Mouse (Mus musculus) layer of hippocampus, adult 9-10 months (tissue): ENCODE results near the gene Tstd2.

Source experiments
- DNase-seq: peaks from one replicate; pipeline ENCODE4 v3.0.0; 2022; ENCODE audit warnings: low spot score

Gene Tstd2

DNA sequence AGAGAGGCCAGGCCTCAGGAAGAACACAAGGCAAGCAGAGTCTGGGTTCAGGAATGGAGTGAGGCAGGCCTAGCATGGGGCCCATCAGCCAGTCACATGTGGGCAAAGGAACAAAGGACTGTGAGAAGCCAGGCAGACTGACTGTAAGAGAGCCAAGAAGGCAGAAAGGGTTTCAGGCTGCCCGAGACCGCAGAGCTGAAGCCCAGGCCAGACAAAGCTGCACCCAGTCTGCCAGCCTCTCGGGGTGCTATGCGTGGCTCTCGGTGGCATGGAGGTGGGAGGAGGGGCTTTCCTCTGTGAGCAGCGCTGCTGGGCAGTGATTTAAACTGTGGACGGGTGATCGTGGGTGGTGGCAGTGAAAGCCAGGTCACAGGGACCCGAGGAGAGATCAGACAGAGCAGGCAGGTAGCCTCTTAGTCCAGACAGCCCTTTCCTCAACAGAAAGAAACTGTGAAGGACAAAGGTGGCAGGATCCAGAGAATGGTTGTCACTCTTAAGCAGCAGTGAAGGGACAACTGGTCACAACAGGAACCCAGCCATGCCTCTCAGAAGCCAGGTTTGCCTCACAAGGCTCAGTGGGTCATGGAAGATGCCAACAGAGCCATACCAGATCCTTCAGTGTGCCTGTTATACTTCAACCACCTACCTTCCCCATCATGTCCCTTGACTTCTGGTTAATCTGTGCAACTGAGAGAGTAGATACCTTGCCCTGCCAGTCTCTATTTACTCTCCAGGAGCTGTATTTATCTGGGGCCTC lies 53.9 kb downstream of the Tstd2 start:
- no peak for DNase-seq

DNA sequence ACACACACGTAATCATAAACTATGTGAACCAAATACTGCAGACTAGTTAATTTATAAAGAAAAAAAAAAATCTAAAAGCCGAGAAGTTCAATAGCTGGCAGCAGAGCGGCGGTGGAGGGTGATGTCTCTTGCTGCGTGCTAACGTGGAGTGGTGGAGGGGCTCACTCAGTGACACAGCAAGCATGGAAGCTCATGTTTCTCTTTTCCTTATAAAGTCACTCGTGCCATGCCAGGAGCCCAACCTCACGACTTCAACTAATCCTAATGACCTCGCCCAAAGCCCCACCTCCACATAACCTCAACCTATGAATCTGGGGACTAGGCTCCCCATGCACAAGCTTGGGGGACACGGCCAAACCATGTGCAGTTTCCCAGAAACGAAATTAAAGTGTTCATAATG lies 55.9 kb downstream of the Tstd2 start:
- DNase-seq, result no peak

DNA sequence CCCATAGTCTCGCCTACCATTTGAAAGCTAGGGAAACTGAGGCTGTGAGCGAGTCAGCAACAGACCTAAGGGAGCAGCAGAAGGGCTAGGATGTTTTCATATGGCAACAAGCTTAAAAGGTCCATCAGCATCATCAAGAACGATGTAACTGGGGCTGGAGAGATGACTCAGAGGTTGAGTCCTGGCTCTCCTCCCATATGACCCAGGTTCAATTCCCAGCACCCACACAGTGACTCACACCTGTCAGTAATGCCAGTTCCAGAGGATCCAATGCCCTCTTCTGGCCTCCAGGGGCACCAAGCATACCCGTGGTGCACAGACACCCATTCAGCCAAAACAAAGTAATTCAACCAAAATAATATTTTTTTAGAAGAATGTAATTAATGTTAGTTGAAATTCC lies 58.2 kb downstream of the Tstd2 start:
- no peak for DNase-seq

DNA sequence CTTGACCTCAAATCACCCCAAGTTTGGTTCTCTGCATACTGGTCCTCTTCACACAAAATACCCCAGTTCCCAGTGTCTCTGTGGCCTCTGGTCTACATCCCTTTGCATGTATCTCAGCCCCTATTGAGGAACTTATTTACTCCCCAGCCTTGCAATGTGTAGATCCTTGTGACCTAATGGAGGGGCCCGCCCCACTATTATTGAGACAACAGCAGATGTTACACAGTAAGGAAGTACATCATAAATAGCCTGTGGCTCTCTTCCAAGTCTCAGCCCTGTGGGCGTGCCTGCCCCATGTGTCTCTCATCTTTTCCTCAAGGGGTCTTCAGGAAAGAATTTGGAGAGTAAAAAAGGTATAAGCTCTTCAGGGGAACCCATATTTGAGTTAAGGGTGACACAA lies 61.6 kb downstream of the Tstd2 start:
- no peak for DNase-seq

DNA sequence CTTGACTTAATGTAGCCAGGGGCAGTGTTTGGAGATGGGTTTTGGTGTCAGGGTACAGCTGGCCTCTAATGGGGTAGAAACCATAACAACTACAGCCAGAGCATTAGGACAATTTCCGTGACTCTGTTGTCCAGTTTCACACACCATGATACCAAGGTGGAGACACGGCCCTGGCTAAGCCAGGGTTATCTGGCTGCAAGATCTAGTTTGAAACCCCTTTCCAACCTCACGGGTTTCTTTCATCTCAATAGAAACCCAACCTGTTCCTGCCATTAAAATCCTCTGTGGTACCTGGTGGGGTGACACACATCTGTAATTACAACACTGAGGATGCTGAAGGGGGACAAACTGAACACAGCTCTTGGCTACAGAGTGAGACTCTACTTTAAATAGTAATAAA lies 62.8 kb downstream of the Tstd2 start:
- no peak for DNase-seq

DNA sequence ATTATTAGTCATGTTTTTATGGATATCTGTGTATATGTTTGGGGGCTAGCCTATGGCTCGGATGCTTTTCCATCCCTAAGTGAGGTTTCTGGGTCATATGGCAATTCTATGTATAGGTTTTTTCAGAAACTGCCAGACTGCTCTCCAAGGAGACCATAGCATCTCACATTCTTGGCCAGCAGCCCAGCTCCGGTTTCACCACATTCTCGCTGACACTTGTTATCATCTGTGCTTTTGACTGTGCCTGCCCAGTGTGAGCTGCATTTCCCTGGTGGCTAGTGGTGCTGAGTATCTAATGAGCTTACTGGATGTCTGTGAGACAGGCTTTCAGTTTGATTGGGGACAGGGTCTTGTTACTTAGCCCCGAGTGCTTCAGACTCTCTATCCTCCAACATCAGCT lies 64.8 kb downstream of the Tstd2 start:
- no peak for DNase-seq

DNA sequence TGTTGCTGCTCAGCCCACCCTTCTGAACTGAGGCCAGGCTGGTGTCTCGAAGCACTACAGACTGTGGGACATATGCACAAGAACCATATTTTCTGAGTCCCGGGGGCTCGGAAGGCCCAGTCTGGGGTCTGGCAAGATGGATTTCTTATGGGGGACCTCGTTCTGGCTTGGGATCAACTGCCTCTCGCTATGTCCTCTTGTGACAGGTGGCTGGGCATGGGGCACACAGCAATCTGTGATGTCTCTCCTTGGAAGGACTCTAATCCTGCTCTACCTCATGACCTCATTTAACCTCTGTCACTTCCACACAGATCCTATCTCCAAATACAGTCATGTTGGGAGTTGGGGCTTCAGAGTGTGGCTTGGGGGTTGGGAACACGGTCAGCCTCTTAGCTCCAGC lies 65.9 kb downstream of the Tstd2 start:
- no peak for DNase-seq

DNA sequence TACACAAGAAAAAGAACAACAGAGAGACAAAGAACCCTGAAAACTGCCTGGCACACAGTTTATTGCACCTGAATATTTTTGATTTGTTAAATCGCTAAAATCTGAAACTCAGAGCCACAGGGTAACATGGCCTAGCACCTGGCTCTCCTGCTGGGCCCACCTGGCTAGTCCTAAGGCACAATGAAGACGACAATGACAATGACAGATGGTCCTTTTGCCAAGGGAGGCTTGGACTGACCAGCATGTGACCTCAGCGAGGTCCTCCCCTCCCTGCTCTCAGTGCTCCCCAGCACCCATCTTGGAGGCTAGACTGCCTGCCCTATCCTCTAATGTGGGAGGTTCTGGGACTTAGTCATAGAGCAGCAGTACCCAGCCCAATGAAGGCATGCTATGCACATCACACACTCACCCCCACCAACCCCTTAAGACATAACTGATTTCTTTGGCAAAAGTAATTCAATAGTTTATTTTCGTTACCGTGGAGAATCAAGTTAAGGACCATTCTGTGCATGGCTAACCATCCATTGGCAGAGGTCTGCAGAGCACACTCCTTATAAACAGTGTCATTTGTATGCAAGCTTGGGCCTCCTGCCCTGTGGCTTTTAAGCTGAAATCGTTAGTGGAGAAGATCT lies 68.5 kb downstream of the Tstd2 start:
- no peak for DNase-seq

DNA sequence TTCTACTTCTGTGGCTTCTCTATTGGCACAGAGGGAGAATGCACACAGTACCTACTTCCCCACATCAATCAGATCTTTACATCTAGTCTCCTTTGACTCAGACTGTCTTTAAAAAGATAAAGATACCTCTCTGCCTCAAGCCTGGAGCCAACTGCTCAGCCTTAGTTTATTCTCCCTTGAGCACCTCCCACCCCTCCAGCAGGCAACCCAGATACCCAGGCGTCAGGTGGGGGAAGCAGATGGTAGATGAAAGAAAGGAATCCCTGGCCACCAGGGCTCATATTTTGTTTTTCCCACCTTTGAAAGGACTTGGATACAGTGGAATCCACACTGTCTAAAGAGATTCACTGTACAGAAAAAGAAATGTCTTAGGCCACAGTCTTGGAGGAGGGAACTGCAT lies 69.9 kb downstream of the Tstd2 start:
- no peak for DNase-seq

DNA sequence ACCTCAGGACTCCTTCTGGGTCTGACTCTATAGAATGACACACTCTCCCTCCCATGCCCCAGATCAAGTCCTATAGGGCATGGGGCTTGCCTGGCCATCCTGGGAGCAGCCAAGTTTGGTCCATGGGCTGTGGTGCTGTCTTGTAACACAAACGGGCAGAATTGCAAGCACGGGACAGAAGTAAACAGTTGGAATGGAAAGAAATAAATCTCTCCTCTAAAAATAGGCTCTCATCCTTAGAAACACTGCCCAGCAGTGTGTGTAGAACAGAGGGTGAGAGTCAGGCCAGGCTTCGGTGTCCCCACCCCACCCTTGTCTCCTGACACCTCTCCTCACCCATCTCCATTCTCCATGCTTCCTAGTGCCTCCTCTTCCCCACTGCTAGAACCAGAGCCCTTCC lies 70.4 kb downstream of the Tstd2 start:
- DNase-seq, result no peak

DNA sequence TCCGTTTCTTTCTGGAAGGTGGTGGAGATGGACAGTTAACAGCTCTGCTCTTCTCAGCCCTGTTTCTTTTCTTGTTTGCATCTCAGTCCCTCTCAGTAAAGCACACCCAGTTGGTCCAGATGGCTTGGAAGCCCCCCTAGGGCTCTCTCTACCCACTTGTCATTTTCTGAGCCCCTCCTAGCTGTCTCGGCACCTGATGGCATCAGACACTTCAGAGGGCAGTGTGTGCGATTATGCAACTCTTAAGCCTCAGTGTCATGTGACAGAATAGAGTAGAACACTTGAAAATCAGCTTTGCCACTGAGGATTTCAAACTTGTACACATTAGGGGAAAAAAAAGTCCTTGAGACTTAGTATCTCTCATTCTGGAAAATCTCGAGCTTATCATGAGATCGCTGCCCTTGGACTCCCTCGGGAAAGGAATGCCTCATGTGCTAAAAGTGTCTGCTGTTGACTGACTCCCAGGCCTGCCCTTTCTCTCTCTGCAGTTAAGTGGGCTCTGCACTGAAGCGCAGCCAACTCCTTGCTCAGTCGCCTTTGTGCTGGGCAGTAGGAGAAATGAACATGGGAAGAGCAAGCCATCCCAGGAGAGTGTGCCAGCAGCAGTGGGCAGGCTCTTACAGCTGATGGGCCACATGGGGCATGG lies 72.7 kb downstream of the Tstd2 start:
- DNase-seq, result no peak

DNA sequence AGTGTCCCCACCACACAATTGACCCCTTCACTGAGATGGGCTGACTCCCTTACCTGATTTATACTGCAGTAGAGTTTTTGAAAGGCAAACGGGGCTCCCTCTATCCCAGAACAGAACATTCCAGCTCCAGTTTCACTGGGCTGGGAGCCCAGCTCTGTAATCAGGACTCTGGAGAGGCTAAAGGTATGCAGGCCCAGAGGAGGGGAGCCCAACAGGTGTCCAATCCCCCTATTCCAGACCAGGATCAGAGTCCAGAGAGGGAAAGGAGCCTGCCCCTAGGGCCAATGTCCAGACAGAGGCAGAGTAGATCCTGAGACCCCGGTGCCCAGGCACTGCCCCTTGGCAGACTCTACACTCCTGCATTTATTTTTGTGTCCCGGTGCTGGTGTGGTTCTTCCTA lies 73.5 kb downstream of the Tstd2 start:
- no peak for DNase-seq
